Mouse (Mus musculus) ES-Bruce4 (cell line): Measurements from ENCODE around the gene Ablim2.

Experiments
- CTCF ChIP-seq: IDR thresholded peaks from one replicate; pipeline ENCODE4 v1.8.1; 2011; ENCODE audit warnings: low read depth, low read length
- POLR2A ChIP-seq: IDR thresholded peaks from one replicate; pipeline ENCODE4 v1.8.1; 2011; ENCODE audit warnings: low read length; ENCODE audit not compliant: insufficient read depth

GRCm38 (mm10) chr5:35756020-35756419 lies 1.7 kb upstream of the Ablim2 start:
- TF ChIP-seq POLR2A (no peak), CTCF (no peak)
